Mouse (Mus musculus) kidney, postnatal 0 days (tissue): ENCODE data around the gene Vwf. TPM values are rescaled to one million over a fixed set of nuclear protein-coding genes. Genes with fewer than 3 reads are reported as not detected.

ENCODE experiments used
- ATAC-seq: fragments of 200-750 bp; cut with Nextera tagmentation; replicated peaks from 2 replicates; pipeline ENCODE4 v1.8.0; 2017; ENCODE audit warnings: low read depth, moderate number of reproducible peaks, moderate TSS enrichment, moderate library complexity; ENCODE audit not compliant: low FRiP score
- DNase-seq: peaks from one replicate; pipeline ENCODE4 v3.0.0-alpha.2; 2016; ENCODE audit warnings: low spot score
- H3K27ac ChIP-seq: fragments of 300-500 bp; sonication (generic); 2 replicates; pipeline ENCODE4 v1.5.1; 2014; ENCODE audit warnings: mild to moderate bottlenecking
- H3K27me3 ChIP-seq: fragments of 300-500 bp; sonication (generic); 2 replicates; pipeline ENCODE4 v1.6.1; 2014; ENCODE audit warnings: low read length, mixed read lengths; ENCODE audit not compliant: insufficient read depth
- H3K36me3 ChIP-seq: fragments of 300-500 bp; sonication (generic); 2 replicates; pipeline ENCODE4 v1.6.1; 2014; ENCODE audit warnings: low read length, mixed read lengths; ENCODE audit not compliant: insufficient read depth
- H3K4me1 ChIP-seq: fragments of 300-500 bp; sonication (generic); replicated peaks from 2 replicates; pipeline ENCODE4 v1.6.1; 2014; ENCODE audit warnings: antibody characterized with exemption, low read length, mixed read lengths; ENCODE audit not compliant: insufficient read depth
- H3K4me2 ChIP-seq: fragments of 300-500 bp; sonication (generic); 2 replicates; pipeline ENCODE4 v1.6.1; 2014; ENCODE audit warnings: mild to moderate bottlenecking, low read length, moderate library complexity, mixed read lengths
- H3K4me3 ChIP-seq: fragments of 300-500 bp; sonication (generic); replicated peaks from 2 replicates; pipeline ENCODE4 v1.5.1; 2014; ENCODE audit warnings: low read depth, low read length
- H3K9ac ChIP-seq: fragments of 300-500 bp; sonication (generic); 2 replicates; pipeline ENCODE4 v1.6.1; 2014; ENCODE audit warnings: low read depth, low read length
- H3K9me3 ChIP-seq: fragments of 300-500 bp; sonication (generic); replicated peaks from 2 replicates; pipeline ENCODE4 v1.6.1; 2016; ENCODE audit warnings: low read length, inconsistent platforms, mixed read lengths
- CTCF ChIP-seq: IDR thresholded peaks from 2 replicates; pipeline ENCODE4 v1.5.1; 2016; ENCODE audit warnings: antibody characterized with exemption, low read depth, mild to moderate bottlenecking, moderate library complexity
- WGBS: fragments of 180-500 bp; shearing (Covaris S2); extraction: QIAGEN DNeasy Blood & Tissue Kit; methylation state at CpG from one replicate; pipeline ENCODE4 v1.1.7; 2014; 5-methylcytosine and 5-hydroxymethylcytosine counted together
- polyA plus RNA-seq: library from polyadenylated mRNA; unstranded; fragments of >200 nt; fragmentation: Nextera tagmentation; extraction: Ambion mirVana; gene quantifications from 2 replicates; pipeline ENCODE4 v1.2.1, GENCODE M21; 2015

Gene Vwf
- polyA plus RNA-seq, 1 experiment from 2014 or later, result 4.5 TPM

GRCm38 (mm10) chr6:125540199-125540598 lies 6.4 kb upstream of the Vwf start:
- no peak overlapping the region for H3K4me3 ChIP-seq
- WGBS, result 85% methylated on average over 10 of the region's 10 CpGs

GRCm38 (mm10) chr6:125540826-125541225 lies 5.7 kb upstream of the Vwf start:
- DNase-seq, result no peak
- H3K36me3 ChIP-seq, result no peaks in the 10 kb centered on the region
- WGBS, result 76% methylated on average over 6 of the region's 6 CpGs
- no peaks in the 10 kb centered on the region for H3K9me3 ChIP-seq
- no peak for ATAC-seq
- H3K4me1 ChIP-seq, result no peaks in the 10 kb centered on the region
- no peak for TF ChIP-seq CTCF
- H3K9ac ChIP-seq, result no peak overlapping the region
- H3K4me2 ChIP-seq, result no peak overlapping the region
- H3K4me3 ChIP-seq, result no peak overlapping the region
- no peaks in the 10 kb centered on the region for H3K27me3 ChIP-seq
- no peak overlapping the region for H3K27ac ChIP-seq

More at GRCm38 (mm10) chr6:125540199-125540598, 6.4 kb upstream of the Vwf start:
- no peak for DNase-seq
- Histone ChIP-seq H3K27me3 (no peaks in the 10 kb centered on the region), H3K9me3 (no peaks in the 10 kb centered on the region), H3K27ac (no peak overlapping the region), H3K4me1 (no peaks in the 10 kb centered on the region), H3K36me3 (no peaks in the 10 kb centered on the region), H3K4me2 (no peak overlapping the region), H3K9ac (no peak overlapping the region)
- ATAC-seq, result no peak
- TF ChIP-seq CTCF, result no peak

DNA sequence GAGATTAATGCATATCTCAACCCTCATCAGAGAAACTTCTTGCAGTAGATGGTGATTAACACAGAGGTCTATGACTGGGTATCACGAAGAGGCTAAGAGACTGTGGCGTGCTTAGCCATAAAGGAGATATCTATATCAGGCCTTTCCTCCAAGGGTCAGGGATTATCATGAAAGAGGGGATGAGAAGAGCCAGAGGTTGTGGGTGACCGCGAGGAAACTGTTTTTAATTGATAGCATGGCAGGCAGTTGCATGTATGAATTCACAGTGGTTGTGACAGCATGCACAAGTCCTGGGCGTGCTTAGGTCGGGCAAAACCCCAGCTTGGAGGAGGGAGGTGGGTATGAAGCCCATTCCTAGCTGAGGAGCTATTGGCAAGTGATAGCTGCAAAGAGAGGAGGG lies 5.3 kb upstream of the Vwf start:
- H3K9ac ChIP-seq, result no peak overlapping the region

DNA sequence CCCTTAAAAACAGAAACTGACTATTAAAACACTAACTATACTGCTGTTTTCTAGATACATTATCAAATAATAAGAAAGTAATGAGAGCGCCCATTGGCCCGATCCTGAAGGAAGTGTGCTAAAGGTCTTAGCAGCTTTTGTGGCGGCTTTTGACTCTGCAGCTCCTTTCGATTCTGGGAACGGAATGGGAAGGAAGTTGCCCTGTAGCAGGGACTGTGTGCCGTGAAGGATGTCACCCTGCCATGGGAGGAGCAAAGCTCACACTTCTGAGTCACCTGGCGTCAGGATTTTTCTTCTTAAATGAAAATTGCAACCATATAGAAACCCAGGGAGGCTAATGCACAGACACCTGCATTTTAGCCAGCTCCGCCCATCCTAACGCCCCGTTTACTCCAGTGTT lies 1.8 kb downstream of the Vwf start:
- DNase-seq (no peak), ATAC-seq (no peak)
- Histone ChIP-seq H3K27ac (no peak overlapping the region), H3K27me3 (no peaks in the 10 kb centered on the region), H3K4me1 (no peaks in the 10 kb centered on the region), H3K36me3 (no peaks in the 10 kb centered on the region), H3K9ac (no peak overlapping the region), H3K4me3 (no peak overlapping the region), H3K4me2 (no peak overlapping the region), H3K9me3 (no peaks in the 10 kb centered on the region)
- WGBS, result 76% methylated on average over 10 of the region's 10 CpGs
- no peak for TF ChIP-seq CTCF

More for the DNA sequence above, 5.3 kb upstream of the Vwf start:
- Histone ChIP-seq H3K27me3 (no peaks in the 10 kb centered on the region), H3K4me3 (no peak overlapping the region), H3K27ac (no peak overlapping the region), H3K4me2 (no peak overlapping the region), H3K9me3 (no peaks in the 10 kb centered on the region), H3K4me1 (no peaks in the 10 kb centered on the region), H3K36me3 (no peaks in the 10 kb centered on the region)
- ATAC-seq (no peak), DNase-seq (no peak)
- no peak for TF ChIP-seq CTCF
- 85% methylated on average over 6 of the region's 6 CpGs for WGBS

DNA sequence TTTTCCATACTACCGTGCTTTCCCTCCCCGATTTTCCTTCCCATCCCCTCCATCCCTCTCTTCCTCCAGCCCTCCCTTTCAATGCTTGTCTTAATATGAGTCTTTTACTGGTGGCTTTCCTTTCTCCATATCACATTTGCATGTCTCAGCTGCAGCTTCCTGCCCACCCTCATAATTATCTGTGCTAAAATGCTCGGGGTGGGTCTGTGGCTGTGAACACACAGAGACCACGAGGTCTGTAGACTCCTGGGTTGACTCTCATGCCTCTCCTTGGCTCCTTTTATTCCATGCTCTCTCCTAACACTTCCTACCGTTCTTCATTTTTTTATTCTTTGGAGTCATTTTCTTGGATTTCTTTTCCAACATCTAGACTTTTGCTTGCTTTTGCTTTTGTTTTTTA lies 3.6 kb downstream of the Vwf start:
- no peak overlapping the region for H3K9ac ChIP-seq
- H3K4me1 ChIP-seq, result no peaks in the 10 kb centered on the region
- no peak for DNase-seq
- no peak overlapping the region for H3K4me2 ChIP-seq
- H3K27me3 ChIP-seq, result no peaks in the 10 kb centered on the region
- ATAC-seq, result no peak
- no peaks in the 10 kb centered on the region for H3K9me3 ChIP-seq
- TF ChIP-seq CTCF, result no peak
- H3K36me3 ChIP-seq, result no peaks in the 10 kb centered on the region
- WGBS, result 61% methylated on average over 5 of the region's 5 CpGs
- H3K4me3 ChIP-seq, result no peak overlapping the region
- H3K27ac ChIP-seq, result no peak overlapping the region

GRCm38 (mm10) chr6:125552760-125553159 lies 6.2 kb downstream of the Vwf start:
- no peaks in the 10 kb centered on the region for H3K4me1 ChIP-seq
- H3K27me3 ChIP-seq, result no peaks in the 10 kb centered on the region
- H3K9me3 ChIP-seq, result no peaks in the 10 kb centered on the region
- H3K9ac ChIP-seq, result no peak overlapping the region
- no peak overlapping the region for H3K4me2 ChIP-seq
- WGBS, result 59% methylated on average over 6 of the region's 6 CpGs
- ATAC-seq (no peak), DNase-seq (peak; percentile 25)
- H3K27ac ChIP-seq, result no peak overlapping the region
- H3K36me3 ChIP-seq, result no peaks in the 10 kb centered on the region
- no peak overlapping the region for H3K4me3 ChIP-seq
- peak; percentile 16; the same call in 1 of the 2 replicates for TF ChIP-seq CTCF

- no peak overlapping the region for H3K27ac ChIP-seq
- no peak for DNase-seq
- no peak for ATAC-seq
- 79% methylated on average over 4 of the region's 4 CpGs for WGBS
- no peak overlapping the region for H3K4me2 ChIP-seq
- H3K27me3 ChIP-seq, result no peaks in the 10 kb centered on the region
- no peak for TF ChIP-seq CTCF
- H3K9me3 ChIP-seq, result no peaks in the 10 kb centered on the region
- no peaks in the 10 kb centered on the region for H3K36me3 ChIP-seq
- no peak overlapping the region for H3K4me3 ChIP-seq
- no peak overlapping the region for H3K9ac ChIP-seq
- H3K4me1 ChIP-seq, result no peaks in the 10 kb centered on the region
Measured at GRCm38 (mm10) chr6:125553551-125553950, 7.0 kb downstream of the Vwf start.
